Mouse (Mus musculus): ENCODE results near the gene Nnmt.

The Nnmt gene

GRCm38 (mm10) chr9:48633147-48633546 lies 28.2 kb upstream of the Nnmt start:
- DNase-seq: no peak

- DNase-seq: no peak
Observed at GRCm38 (mm10) chr9:48619268-48619667, 14.3 kb upstream of the Nnmt start.

GRCm38 (mm10) chr9:48618589-48618988 lies 13.6 kb upstream of the Nnmt start:
- DNase-seq: peak; percentile 52

GRCm38 (mm10) chr9:48618111-48618510 lies 13.2 kb upstream of the Nnmt start:
- peak; percentile 4 for DNase-seq

- no peak for DNase-seq
Observed at GRCm38 (mm10) chr9:48617511-48618010, 12.6 kb upstream of the Nnmt start.

- no peak for DNase-seq
Observed at GRCm38 (mm10) chr9:48613221-48613620, 8.3 kb upstream of the Nnmt start.

GRCm38 (mm10) chr9:48612542-48612941 lies 7.6 kb upstream of the Nnmt start:
- no peak for DNase-seq

GRCm38 (mm10) chr9:48611032-48611431 lies 6.1 kb upstream of the Nnmt start:
- DNase-seq: no peak

GRCm38 (mm10) chr9:48609734-48610133 lies 4.8 kb upstream of the Nnmt start:
- no peak for DNase-seq

- DNase-seq: no peak
Observed at GRCm38 (mm10) chr9:48607417-48607816, 2.5 kb upstream of the Nnmt start.

- DNase-seq: no peak
Observed at GRCm38 (mm10) chr9:48606171-48606570, 1.2 kb upstream of the Nnmt start.

- DNase-seq: no peak
Observed at GRCm38 (mm10) chr9:48605697-48606096, 744 bp upstream of the Nnmt start.

GRCm38 (mm10) chr9:48604226-48604625 lies 727 bp downstream of the Nnmt start:
- no peak for DNase-seq

GRCm38 (mm10) chr9:48600881-48601280 lies 4.1 kb downstream of the Nnmt start:
- DNase-seq: no peak

- DNase-seq: no peak
Observed at GRCm38 (mm10) chr9:48600066-48600465, 4.9 kb downstream of the Nnmt start.

- no peak for DNase-seq
Observed at GRCm38 (mm10) chr9:48597494-48597893, 7.5 kb downstream of the Nnmt start.

GRCm38 (mm10) chr9:48596924-48597323 lies 8.0 kb downstream of the Nnmt start:
- no peak for DNase-seq

- DNase-seq: no peak
Observed at GRCm38 (mm10) chr9:48593915-48594314, 11.0 kb downstream of the Nnmt start.

- DNase-seq: no peak
Observed at GRCm38 (mm10) chr9:48590606-48591005, 14.3 kb downstream of the Nnmt start.

GRCm38 (mm10) chr9:48586332-48586731 lies 18.6 kb downstream of the Nnmt start:
- peak; percentile 44 for DNase-seq

GRCm38 (mm10) chr9:48580808-48581207 lies 24.1 kb downstream of the Nnmt start:
- DNase-seq: no peak

- no peak for DNase-seq
Observed at GRCm38 (mm10) chr9:48562388-48562787, 42.6 kb downstream of the Nnmt start.

GRCm38 (mm10) chr9:48559482-48560139 lies 45.3 kb downstream of the Nnmt start:
- peak; percentile 16 for DNase-seq

- no peak for DNase-seq
Observed at GRCm38 (mm10) chr9:48558637-48559036, 46.3 kb downstream of the Nnmt start.

- DNase-seq: no peak
Observed at GRCm38 (mm10) chr9:48549056-48549455, 55.9 kb downstream of the Nnmt start.
